Mouse (Mus musculus) spleen, postnatal 36 days (tissue): ENCODE measurements around the gene Hk1.

Experiments used
- DNase-seq, 2 experiments: peaks; one replicate each; pipeline ENCODE4 v3.0.0; 2022; ENCODE audit warnings: low spot score in 2 of 2, mixed read lengths in 1 of 2

The Hk1 gene

GRCm38 (mm10) chr10:62277499-62278293 is 102.0 kb downstream of the Hk1 start:
- no peak for DNase-seq

DNA sequence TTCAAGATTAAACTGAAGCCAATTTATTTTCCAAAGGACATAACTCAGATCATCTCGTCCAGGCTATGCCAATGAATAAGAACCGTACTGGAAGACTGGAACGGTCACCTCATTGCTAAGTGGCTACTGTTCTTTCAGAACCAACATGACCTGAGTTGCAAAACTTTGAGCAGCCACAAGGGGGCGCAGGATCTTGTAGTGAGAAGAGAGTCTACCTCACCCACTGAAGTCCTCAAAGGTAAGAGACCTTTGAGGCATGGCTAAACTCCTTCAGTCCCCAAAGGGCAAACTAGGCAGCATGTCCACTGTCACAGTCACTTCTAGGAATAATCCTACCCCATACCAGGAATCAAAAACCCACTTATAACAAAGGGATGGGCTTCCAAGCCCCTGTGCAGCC is 104.5 kb downstream of the Hk1 start:
- peak; percentile 61 to 71 for DNase-seq

- DNase-seq, result no peak
Observed at GRCm38 (mm10) chr10:62269278-62269677, 110.4 kb downstream of the Hk1 start.

DNA sequence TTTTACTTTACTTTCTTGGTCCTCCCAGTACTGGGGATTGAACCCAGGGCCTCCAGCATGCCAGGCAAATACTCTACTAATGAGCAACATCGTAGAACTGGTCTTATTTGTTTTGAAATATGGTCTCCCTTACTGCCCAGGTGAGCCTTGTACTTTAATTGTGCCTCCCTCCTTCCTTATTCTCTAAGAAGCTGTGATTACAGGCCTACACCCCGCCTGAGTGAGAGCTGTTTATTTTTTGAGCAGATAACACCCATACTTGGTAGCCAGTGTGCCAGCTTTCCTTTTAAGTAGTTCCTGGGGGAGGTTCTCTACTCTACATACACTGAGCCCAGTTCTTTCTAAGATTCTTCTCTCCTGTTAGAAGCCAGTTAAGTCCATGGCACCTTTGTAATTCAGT is 115.4 kb downstream of the Hk1 start:
- no peak for DNase-seq

DNA sequence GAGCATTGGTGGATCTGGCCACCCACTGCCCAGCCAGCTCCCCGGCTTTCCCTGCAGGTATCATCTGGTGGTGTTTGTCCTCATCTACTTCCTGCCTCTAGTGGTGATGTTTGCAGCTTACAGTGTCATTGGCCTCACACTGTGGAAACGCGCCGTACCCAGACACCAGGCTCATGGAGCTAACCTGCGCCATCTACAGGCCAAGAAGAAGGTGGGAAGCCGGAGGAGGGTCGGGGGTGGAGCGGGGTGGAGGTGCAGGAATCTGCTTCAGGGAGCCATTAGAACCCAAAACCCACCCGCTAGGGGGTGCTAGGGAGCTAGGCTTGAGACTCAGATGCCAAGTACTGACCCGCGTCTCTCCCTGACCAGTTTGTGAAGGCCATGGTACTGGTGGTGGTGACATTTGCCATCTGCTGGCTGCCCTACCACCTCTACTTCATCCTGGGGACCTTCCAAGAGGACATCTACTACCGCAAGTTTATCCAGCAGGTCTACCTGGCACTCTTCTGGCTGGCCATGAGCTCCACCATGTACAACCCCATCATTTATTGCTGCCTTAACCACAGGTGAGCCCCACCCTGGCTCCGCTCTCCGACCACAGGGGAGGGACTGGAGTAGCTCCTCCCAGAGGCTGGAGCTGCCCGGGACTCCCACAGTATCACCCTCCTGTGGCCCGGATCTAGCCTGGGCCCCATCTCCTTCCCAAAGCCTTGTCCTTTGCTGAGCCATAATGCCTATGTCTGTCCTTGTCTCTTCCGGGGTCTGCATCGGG is 118.4 kb downstream of the Hk1 start:
- peak; percentile 39 to 54 for DNase-seq

GRCm38 (mm10) chr10:62258298-62258697 is 121.4 kb downstream of the Hk1 start:
- no peak for DNase-seq

GRCm38 (mm10) chr10:62252496-62253235 is 127.0 kb downstream of the Hk1 start:
- DNase-seq, result no peak

DNA sequence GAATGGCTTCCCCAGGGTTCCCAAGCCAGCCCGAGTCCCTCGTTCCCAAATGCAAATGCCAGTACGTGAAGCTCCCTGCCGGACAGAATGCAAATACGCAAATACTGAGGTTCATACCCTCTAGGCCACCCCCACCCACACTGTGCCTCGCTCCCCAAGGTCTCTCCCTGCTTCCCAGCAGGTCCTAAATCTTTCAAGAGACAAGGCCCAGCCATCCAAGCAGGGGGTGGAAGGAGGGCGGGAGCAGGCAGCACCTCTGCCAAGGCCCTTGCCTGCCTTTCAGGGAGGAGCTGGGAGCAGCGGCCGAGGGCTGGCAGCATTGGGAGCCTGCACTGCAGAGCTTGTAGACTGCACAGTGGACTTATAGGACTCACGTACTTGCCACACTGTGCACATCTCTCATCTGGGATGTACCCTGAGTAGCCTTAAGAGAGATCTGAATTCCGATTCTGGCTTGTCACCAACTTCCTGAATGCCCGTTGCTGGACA is 127.7 kb downstream of the Hk1 start, which contains the start of gene Tacr2:
Gene Tacr2, plus strand, starts transcription at position 439 of the 489 bp plus-strand sequence.
- DNase-seq, result no peak

GRCm38 (mm10) chr10:62247815-62248214 is 131.9 kb downstream of the Hk1 start:
- peak in 1 of 2 experiments; percentile 18 for DNase-seq

GRCm38 (mm10) chr10:62247156-62247555 is 132.6 kb downstream of the Hk1 start:
- DNase-seq, result no peak

DNA sequence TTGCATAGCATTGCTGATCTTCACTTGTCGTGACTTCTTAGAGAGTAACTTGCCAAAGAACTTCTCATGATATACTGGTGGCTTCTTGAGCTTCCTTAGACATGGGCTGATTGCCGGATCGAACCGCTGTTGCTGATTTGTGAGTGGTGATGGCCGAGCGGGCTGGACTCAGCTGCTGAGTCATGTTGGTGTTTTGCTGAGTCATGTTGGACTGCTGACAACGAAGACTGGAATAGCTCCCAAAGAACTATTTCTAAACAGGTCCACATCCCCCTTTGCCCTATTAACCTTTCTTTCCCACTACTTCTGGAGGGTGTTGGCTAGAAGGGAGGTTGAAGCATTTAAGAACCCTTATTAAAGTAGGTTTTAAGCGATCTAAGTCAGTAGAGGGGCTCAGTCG is 135.6 kb downstream of the Hk1 start:
- DNase-seq, result no peak

DNA sequence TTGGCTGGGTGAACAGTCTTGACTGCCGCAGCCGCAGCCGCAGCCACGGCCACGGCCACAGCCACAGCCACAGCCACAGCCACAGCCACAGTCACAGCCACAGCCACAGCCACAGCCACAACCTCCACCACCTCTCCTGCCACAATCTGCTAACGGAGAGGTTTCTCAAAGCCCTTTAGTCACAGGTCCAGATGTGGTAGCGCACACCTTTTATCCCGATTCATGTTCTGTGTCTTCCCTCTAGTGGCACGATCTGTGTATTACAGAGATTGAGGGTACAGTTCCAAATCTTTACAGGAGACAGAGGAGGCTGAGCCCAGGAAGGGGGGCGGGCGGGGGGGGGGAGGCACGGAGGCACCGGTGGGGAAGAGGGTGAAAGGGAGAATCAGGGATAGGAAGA is 136.8 kb downstream of the Hk1 start:
- DNase-seq, result peak; percentile 39 to 57

GRCm38 (mm10) chr10:62242358-62242757 is 137.3 kb downstream of the Hk1 start:
- no peak for DNase-seq

DNA sequence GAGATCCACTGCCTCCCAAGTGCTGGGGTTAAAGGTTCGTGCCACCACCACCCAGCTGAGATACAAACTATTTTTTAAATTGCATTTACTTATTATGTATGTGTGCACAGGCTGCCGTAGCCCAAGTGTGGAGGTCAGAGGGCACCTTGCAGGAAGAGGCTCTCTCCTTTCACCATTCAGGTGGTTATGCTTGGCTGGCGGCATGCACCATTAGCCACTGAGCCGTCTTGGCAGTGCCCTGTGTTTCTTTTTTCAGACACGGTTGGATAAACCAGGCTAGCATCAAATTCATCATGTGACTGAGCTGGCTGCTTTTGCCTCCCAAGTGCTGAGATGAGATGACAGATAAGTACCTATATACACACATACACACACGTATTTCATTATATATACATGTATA is 140.4 kb downstream of the Hk1 start:
- no peak for DNase-seq

DNA sequence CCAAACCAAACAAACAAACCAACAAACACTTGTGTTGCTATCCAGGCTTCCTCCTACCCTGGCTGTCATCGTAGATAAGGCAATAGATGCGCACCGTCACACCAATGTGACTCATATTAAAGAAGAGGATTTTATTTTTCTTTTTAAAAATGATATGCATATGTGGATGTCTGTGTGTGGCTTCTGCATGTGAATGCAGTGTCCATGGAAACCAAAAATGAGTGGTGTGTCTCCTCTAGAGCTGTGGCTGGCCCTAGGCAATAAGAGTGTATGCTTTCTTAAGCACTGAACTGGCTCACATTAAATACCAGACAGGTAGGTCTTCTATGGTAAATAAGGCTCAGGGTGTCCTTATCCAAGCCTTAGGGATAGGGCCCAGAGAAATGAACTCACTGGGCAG is 141.0 kb downstream of the Hk1 start:
- no peak for DNase-seq

- peak in 1 of 2 experiments; percentile 13 for DNase-seq
Observed at GRCm38 (mm10) chr10:62237205-62237604, 142.5 kb downstream of the Hk1 start.

DNA sequence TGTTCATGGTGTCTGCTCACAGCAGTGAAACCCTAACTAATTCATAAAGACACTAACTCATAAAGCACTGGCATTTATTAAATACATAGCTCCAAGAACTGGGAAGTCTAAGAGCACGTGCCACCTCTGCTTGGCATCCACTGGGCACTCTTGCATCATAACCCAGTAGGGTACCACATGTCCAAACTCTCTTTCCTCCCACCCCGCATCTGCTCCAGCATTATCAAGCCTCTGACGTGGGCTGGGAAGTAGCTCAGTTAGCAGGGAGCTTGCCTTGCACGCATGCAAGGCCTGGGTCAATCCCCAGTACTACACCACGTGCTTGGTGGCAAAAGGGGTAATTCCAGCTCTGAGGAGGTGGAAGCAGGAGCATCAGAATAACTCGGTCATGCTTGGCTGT is 143.5 kb downstream of the Hk1 start:
- no peak for DNase-seq

DNA sequence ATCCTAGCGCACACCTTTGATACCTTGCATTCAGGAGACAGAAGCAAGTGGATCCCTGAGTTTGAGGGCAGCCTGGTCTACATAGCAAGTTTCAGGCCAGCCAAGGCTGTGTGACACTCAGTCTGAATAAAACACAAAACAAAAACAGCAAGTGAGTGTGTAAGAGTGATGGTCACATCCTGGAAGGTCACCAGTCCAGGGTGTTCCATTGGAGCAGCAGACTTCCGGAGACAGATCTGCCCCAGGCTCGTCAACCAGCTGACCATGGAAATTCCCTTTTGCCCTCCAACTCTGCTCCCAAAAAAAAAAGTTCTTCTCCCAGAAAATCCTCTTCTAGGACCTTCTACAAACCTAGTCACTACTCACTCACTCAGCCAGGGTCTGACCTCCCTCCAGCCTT is 147.9 kb downstream of the Hk1 start:
- DNase-seq, result peak in 1 of 2 experiments; percentile 22

GRCm38 (mm10) chr10:62231395-62231732 is 148.3 kb downstream of the Hk1 start:
- DNase-seq, result no peak

DNA sequence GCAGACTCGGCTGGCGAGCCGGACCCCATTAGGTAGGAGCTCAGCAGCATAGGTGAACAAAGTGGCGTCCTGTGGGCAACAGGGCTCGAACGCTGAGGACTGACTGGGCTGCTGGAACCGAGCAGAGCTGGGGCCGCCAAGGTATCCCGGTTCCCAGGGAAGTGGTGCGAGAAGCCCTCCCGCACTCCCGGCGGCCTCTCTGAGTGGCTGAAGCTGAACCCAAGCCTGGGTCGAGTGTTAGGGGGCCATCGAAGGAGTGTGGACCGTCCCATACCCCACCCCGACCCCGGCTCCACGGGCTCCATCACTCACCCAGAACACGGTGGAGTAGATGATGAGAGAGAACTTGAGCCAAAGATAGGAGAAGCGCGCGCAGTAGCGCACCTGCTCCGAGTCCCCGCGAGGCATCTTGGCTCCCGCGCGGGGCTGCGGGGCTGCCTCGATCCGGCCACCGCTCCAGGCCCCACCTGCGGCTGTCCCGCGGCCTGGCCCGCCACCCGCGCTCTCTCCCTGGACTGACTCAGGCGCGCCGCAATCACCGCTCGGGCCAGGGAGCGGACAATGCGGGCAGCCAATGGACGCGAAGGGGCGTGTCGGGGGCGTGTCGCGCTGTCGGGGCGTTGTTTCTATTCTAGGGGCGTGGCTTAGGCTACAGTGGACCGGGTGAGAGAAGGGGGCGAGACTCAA is 148.9 kb downstream of the Hk1 start, which contains the start of gene Tspan15:
Gene Tspan15, minus strand, starts transcription at position 544 of the 687 bp plus-strand sequence.
- peak; percentile 80 to 83 for DNase-seq

GRCm38 (mm10) chr10:62228126-62228525 is 151.6 kb downstream of the Hk1 start:
- DNase-seq, result no peak
